Mouse (Mus musculus) CH12.LX (cell line): ENCODE results near the gene Alppl2.

Experiments
- CTCF ChIP-seq, 2 experiments: IDR thresholded peaks in 1 of 2; conservative IDR thresholded peaks in 1 of 2; 2 replicates each; pipeline ENCODE4 v1.5.1; 2011 to 2012; ENCODE audit warnings: low read depth in 2 of 2, low read length in 2 of 2, improper control_type of control experiment in 1 of 2, inconsistent platforms in 1 of 2, mild to moderate bottlenecking in 1 of 2, moderate library complexity in 1 of 2
- JUN ChIP-seq: IDR thresholded peaks from 2 replicates; pipeline ENCODE4 v1.6.1; 2011; ENCODE audit warnings: low read depth, mild to moderate bottlenecking, low read length, improper control_type of control experiment, moderate library complexity; ENCODE audit not compliant: insufficient read depth
- POLR2AphosphoS2 ChIP-seq: IDR thresholded peaks from 2 replicates; pipeline ENCODE4 v1.6.1; 2011; ENCODE audit warnings: low read depth, low read length, improper control_type of control experiment
- UBTF ChIP-seq: IDR thresholded peaks from 2 replicates; pipeline ENCODE4 v1.6.1; 2012; ENCODE audit warnings: low read depth, mild to moderate bottlenecking, inconsistent platforms, low read length, improper control_type of control experiment, moderate library complexity
- USF2 ChIP-seq: conservative IDR thresholded peaks from 2 replicates; pipeline ENCODE4 v1.6.1; 2011; ENCODE audit warnings: low read depth, low read length, improper control_type of control experiment

DNA sequence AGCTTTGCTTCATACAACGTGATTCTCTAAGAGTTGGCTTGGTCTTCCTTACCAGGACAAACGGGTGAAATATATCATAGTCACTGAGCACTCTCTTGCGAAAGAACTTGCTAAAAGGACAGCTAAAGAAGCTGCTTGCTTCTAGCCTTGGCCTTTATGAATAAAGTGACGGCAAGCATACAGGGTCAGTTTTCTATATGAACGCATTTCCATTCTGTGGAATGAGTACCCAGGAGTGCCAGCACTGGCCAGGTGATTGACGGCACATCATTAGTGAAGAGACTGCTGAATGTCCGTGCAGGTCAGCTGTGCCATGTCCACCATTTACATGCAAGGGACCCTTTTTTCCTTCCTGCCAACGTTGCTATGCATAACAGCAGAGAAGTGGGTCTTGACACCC, 16.8 kb upstream of the Alppl2 start:
- no peak for TF ChIP-seq POLR2AphosphoS2
- TF ChIP-seq JUN, result no peak
- no peak for TF ChIP-seq CTCF (conservative IDR thresholded peaks at IDR 0.05 in 1 of 2, IDR thresholded peaks at IDR 0.05 in 1 of 2; ENCODE audit: low read depth in 2 of 2, low read length in 2 of 2)
- no peak for TF ChIP-seq USF2
- TF ChIP-seq UBTF, result no peak
